Mouse (Mus musculus) cortical plate, adult 2 months (tissue): ENCODE measurements around the gene Vmn2r69. TPM values are rescaled to one million over a fixed set of nuclear protein-coding genes. Genes with fewer than 3 reads are reported as not detected.

Experiments
- H3K27ac ChIP-seq: fragments of 200-500 bp; 2 replicates; pipeline ENCODE4 v1.5.1; 2012; ENCODE audit warnings: low read length, control low read depth, inconsistent platforms; ENCODE audit not compliant: insufficient read depth
- H3K4me1 ChIP-seq: fragments of 200-500 bp; 2 replicates; pipeline ENCODE4 v1.6.1; 2011; ENCODE audit warnings: low read length; ENCODE audit not compliant: control insufficient read depth, insufficient read depth
- H3K4me3 ChIP-seq: fragments of 200-500 bp; 2 replicates; pipeline ENCODE4 v1.5.1; 2011; ENCODE audit warnings: mild to moderate bottlenecking, low read length, control low read depth; ENCODE audit not compliant: insufficient read depth
- CTCF ChIP-seq: fragments of 200-500 bp; IDR thresholded peaks from 2 replicates; pipeline ENCODE4 v1.5.1; 2011; ENCODE audit warnings: mild to moderate bottlenecking, control low read depth, low read length; ENCODE audit not compliant: insufficient read depth; ENCODE audit errors: extremely low read depth
- polyA plus RNA-seq: library from polyadenylated mRNA; depleted of rRNA; stranded (reverse); fragments of >200 nt; gene quantifications from 2 replicates; pipeline ENCODE4 v1.2.3, GENCODE M21; 2012; rRNA removed

The Vmn2r69 gene
- polyA plus RNA-seq, result not detected in 2 replicates

DNA sequence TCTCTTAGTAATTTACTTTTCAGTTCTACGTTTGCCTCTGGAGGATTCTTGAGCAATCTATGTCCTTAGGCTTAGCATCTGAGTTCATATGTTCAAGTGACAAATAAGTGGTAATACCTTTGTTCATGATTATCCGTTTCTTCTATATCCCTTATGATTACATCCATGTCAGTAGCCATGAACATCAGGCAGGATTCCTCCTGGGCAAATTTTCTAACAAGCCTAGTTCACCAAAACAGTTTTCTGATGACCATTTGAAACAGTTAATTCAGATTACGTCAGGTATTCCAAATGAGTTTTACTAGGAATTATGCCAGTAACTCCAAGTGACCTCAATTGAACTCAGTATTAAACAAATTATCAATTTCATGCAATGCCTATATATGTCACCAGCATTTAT, at the start of gene Vmn2r69:
Gene Vmn2r69 (minus strand): TSS at position 101 of the 400 bp plus-strand sequence.
- Histone ChIP-seq H3K4me3 (no peak within 1 kb of the TSS), H3K27ac (no peak within 1 kb of the TSS)
- no peak for TF ChIP-seq CTCF

More for the DNA sequence above, at the start of gene Vmn2r69:
- H3K4me1 ChIP-seq, result no peaks in the 10 kb centered on the region

Other genes with a start within 250 kb of the Vmn2r69 start
- not detected in 2 replicates for gene Vmn2r68, start 178.1 kb downstream of the Vmn2r69 start, polyA plus RNA-seq
- gene Vmn2r71, start 147.2 kb upstream of the Vmn2r69 start, polyA plus RNA-seq, result not detected in 2 replicates
- not detected in 2 replicates for gene Vmn2r70, start 153.3 kb upstream of the Vmn2r69 start, polyA plus RNA-seq